Mouse (Mus musculus) MN1 (cell line): ENCODE measurements around the gene Slc5a11.

Experiments
- DNase-seq: peaks from one replicate; pipeline ENCODE4 v3.0.0-alpha.2; 2016; ENCODE audit warnings: low spot score

Slc5a11 gene

GRCm38 (mm10) chr7:123212316-123212715 lies 2.3 kb upstream of the Slc5a11 start:
- no peak for DNase-seq

DNA sequence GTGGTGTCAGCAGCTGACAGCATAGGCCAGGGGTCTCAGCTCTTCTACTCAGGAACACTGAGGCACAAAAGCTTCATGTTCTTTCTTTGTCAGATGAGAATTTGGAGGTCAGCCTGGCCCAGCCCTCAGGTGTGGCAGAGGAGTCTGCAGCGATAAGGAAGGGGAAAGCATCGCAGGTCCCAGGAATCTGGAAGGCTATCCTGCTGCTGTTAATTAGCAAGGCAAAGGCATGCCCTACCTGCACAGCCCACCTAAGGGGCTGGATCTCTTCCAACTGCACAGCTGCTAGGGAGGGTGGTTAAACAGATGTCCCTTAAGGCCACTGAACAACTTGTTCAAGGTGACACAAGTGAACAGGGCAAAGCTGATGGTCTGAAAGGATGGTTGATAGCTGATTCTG lies 558 bp downstream of the Slc5a11 start:
- no peak for DNase-seq

DNA sequence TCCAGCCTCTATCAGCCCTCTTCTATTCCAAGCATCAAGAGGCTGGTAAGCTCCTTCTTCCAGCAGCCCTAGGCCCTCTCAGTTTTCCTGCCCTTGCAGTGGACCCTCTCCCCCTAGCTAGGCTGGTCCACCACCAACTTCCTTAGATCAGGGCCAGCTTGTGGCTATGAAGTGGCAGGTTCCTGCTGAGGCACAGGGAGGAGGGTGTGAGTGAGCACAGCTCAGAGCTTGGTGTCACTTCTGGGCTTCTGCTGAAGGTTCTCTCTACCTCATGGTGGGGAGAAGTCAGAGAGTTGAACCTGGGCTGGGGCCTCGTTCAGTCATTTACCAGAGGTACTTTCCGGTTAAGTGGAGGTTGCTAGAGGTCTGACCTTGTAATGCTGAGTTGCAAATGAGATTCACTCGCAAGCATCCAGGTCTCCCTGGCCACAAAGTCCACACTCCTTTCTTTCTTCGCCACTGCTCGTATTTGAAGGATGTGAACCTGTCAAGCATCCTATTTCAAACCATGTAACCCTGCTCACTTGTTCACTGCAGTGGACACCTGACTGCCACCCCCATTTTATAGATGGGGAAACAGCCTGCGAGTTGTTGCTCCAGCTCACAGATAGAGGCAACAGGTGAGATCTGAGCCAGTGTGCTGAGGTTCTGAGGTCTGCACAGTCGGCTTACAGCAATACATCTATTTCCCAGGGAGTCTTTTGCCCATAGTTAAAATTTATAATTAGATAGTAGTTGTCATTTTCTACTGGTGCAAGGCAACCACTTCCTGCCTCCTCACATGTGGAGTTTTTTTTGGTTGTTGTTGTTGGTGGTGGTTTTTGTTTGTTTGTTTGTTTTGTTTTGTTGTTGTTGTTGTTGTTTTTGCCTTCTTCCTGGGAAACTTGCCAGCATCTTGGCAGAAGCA lies 3.1 kb downstream of the Slc5a11 start:
- DNase-seq: no peak

DNA sequence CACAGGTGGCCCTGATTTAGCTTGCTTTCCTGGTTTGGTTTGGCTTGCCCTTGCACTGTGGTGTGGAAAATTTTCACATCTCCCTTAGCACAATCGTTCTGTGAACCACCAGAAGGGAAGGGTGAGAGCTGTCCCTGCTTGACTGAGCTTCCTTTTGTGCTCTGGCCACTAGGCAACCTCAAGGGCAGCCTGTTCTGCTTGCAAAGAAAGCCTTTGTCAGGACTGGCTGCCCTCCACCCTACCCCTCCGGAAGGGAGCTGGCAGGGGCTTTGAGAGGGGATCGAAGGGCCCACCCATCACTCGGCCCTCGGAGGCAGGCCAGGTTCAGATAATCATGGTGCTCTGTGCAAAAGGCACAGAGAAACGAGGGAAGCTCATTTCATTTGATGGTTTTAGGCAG lies 4.0 kb downstream of the Slc5a11 start:
- no peak for DNase-seq

DNA sequence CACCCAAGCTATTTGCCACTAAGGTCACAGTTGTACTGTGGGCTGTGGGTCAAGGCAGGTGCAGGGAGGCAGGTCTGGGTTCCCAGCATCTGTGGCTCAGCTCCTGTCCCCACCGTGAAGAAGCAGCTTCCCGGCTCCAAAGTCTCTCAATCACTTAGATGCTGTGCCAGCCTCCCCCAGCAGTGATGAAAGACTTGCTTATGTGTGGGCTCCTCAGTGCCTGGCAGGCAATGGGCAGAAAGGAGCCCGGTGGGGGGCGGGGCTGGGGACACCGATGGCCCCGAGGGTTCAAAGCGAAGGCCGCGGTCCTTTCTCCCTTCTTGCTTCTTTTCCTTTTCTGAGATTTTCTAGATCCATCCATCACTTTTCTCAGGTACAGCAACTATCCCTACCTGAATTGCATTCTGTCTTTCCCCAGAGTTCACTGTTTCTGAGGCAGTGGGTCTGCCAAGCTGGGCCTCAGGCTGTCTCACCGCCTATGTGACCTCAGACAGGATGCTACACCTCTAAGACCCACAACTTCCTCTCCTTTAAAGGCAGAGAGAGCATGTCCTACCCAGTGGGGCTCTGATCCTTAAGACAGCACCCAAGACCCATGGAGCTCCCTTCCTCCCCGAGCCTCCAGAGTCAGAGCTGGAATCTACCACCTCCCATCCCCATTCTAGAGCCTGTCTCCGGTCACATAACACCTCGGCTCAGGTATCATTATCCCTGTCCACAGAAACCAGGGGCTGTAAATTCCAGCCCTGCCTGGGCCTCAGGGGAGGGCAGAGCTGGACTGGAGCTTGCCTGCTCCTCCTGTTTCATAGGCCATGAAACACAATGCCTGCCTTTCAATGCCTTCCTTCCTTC lies 5.4 kb downstream of the Slc5a11 start:
- no peak for DNase-seq

DNA sequence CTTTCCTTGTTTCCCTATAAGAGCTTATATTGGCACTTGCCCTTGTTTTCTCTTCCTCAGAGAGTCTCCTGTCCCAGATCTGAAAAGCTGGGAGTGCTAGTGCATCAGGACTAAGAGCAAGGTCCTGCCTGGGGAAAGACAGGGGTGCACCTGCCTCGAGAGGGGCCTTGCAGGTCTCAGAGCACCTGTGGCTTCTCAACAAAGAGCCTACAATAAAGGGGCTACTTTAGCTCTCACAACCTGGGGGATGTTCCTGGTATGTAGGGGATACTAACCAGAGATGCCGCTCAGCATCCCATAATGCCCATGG lies 6.0 kb downstream of the Slc5a11 start:
- DNase-seq: no peak

- no peak for DNase-seq
These were observed 9.5 kb downstream of the Slc5a11 start for GRCm38 (mm10) chr7:123224076-123224475.

GRCm38 (mm10) chr7:123225159-123225558 lies 10.6 kb downstream of the Slc5a11 start:
- no peak for DNase-seq

GRCm38 (mm10) chr7:123235449-123235848 lies 20.9 kb downstream of the Slc5a11 start:
- no peak for DNase-seq

DNA sequence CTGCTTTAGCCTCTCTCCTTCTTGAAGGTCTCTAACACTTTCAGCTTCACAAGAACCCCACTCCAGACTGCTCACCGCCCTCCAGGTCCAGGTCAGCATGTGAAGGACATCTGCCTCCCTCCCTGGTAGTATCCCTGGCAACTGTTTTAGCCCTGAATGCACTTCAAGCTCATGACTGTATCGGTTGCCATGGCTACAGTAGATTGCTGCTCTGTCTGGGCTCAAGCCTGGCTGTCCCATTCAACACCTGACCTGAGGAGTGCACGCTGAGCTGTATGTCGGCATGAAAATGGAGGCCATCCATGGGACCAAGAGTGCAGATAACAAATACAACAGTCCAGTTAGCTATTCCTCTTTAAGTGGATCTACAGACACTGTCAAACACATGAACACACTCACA lies 24.0 kb downstream of the Slc5a11 start:
- DNase-seq: no peak

GRCm38 (mm10) chr7:123240064-123240463 lies 25.5 kb downstream of the Slc5a11 start:
- no peak for DNase-seq

GRCm38 (mm10) chr7:123242241-123242640 lies 27.7 kb downstream of the Slc5a11 start:
- no peak for DNase-seq

DNA sequence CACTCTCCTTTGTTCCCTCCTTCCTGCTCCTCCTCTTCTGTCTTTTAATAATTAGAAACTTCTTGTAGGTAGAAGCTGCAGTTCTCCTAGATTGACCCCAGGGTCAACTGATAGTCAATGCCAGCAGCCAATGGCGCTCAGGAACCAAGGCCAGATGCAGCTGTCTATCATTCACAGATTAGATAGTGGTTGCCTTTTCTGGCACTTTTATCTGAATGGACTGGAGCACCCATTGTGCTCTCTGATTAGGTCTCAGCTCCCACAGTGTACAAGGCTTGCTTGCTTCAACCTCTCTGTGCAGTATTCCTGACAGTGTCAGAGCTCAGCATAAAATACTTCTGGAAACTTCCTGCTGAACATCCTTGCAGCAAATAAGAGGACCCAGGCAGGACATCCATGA lies 30.3 kb downstream of the Slc5a11 start:
- DNase-seq: no peak

DNA sequence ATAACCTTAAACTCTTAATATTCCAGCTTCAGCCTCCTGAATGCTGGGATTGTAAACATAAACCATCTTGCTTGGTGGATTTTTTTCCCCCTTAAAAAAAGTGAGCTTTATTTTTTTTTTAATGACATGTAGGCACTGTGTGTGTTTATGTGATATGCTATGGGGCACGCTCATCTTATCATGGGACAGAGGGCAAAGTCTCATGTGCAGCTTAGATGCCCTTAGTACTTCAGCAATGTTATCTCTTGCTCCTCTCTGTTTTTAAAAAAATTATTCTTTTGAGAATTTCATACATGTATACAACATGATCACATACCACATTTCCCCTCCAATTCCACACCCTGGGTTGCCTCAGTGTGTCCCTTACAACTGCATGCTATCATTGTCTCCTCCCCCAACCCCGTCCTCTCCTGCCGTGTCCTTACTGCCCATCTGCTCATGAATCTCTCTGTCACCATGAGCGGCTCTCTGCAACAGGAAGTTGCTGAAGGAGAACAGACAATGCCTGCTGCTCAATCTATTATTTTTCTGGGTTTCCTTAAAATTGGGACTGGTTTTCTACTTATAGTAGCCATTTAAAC lies 32.0 kb downstream of the Slc5a11 start:
- no peak for DNase-seq

DNA sequence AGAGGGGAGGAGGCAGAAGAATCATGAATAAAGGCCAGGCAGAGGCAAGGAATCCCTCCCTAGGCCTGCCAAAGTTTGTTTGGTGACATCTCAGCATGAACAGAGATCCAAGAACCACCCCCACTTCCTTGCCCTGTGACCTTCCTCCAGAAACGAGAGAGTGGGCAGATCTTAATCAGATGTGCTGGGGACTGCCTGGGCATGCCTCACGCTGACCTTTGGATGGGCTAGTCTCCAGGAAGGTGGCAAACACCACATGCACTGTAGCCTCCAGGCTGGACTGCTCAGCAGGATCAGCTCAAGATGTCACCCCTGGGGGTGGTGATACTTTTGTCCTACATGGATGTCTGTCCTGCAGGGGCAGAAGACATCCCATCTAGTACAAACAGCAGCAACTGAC lies 33.6 kb downstream of the Slc5a11 start:
- DNase-seq: no peak

- no peak for DNase-seq
These were observed 36.8 kb downstream of the Slc5a11 start for GRCm38 (mm10) chr7:123251343-123251742.

DNA sequence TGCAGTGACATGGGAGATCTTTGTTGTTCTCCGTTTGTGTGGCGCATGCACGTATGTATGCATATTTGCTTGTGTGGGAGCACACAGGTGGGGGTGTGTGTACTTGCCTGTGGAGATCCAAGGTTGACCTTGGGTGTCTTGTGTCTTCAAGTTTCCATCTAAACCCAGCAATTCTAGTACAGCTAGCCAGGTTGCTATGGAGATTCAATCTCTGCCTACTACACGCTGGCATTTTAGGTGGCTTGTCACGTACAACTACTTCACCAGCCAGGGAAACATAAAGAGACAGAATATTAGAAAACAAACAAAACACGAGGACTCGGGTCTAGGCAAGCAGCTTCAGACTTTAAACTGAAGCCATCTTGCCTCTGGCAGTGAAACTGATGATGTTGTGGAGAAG lies 38.8 kb downstream of the Slc5a11 start:
- no peak for DNase-seq

DNA sequence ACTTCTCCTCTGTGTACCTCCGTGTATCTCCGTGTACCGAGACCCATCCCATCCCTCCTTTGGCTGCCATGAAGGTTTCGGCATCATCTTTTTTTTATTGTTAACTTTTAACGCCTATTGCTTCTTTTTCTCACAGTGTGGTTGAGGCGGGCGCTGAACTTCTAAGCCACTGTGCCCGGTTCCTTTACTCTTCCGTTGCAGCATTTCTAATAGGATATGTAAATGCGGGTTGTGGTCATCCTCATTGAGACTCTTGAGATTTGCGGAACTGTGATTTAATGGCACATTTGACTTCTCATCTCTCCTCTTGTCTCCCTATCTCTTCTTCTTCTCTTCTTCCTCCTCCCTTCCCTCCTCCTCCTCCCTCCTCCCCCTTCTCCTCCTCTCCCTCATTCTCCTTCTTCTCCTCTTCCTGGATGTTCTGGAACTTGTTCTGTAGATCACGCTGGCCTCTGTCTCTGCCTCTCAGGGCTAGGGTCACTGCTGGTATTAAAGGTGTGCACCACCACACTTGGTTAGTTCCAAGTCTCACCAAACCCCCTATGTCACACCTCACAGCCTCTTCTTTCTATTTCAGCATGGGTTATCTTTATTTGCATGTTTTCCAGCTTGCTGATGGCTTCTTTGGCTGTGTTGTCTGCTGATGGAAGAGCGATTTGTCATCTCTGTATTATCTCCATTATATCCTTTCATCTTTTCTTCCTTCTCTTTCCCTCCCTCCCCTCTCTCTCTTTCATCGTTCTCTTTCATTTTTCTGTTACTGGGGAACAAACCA lies 39.8 kb downstream of the Slc5a11 start:
- no peak for DNase-seq

- DNase-seq: no peak
These were observed 43.5 kb downstream of the Slc5a11 start for GRCm38 (mm10) chr7:123258103-123258502.

- no peak for DNase-seq
These were observed 58.5 kb downstream of the Slc5a11 start for GRCm38 (mm10) chr7:123273056-123273455.

DNA sequence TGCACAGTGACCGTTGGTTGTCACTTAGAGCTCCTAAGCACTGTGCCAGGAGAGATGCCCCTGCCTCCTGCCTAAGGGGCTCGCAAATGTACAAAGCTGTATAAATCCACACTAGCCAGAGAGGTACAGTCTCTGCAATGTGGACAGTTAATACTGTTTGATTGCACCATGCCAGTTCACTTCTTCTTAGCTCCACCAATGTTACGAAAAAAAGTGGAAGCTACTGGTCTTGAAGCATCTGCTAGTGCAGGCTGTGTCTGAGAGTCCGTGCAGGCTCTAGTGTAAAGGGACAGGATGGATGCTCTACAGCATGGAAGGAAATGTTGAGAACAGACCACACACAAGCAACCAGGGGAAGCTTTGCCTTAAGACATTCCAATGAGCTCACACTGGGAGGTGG lies 62.0 kb downstream of the Slc5a11 start:
- no peak for DNase-seq

DNA sequence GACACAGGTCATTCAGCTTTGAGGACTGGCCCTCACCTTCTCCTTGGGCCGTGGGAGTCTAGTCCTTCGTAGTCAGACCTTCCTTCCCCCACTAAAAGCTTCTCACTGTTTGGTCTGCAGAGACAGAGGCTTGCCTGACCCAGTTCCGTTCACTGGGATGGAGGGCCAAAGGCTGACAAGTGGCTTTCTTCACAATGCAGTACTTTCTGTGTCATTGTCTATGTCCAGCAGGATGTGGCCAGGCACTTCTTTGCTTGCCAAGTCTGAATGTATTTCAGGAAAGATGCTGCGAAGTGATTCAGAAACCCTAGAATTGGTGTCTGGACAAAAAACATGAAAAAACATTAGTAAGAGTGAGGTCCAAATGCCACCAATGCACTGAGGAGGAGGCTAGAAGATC lies 65.2 kb downstream of the Slc5a11 start:
- no peak for DNase-seq
